In the genomic region with DNA sequence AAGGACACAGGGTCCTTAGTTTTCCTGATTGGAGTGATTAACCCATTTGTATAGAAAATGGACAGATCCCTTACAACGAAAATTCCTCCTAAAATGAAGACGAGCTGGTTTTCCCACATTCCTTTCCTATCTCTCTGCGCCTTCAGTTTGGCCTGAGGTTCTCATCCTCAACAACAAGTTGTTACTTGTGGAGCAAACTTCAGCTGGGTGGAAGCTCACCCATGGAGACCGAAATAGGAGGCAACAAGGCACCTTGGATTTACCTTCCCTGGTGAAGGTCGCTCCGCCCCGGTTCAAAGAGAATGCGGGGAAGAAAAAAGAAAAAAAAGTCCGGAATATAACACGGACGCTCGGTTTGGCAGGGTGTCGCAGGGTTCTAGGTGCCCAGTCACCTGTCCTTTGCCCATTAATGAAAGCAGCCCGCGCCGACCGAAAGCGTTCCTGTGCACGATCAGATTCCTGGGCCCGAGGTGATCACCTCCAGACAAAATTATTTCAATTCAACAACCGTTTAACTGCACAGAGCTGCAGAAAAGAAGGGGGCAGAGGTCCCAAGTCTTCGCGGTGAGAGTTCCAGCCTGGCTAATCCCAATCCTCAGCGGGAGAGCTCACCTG, we compare ENCODE assay signal across 9 mouse cellular contexts. TPM values are rescaled to one million over a fixed set of nuclear protein-coding genes. Genes with fewer than 3 reads are reported as not detected.
DNase-seq lines count a peak whose midpoint lies in the region; ATAC-seq lines count a peak whose summit lies in the region.
"Had no signal": no experiment of that assay in that cellular context is flagged by ENCODE, and none has a peak within 500 bp of the region (broad histone marks: within the 10 kb centered on the region; RNA-seq: fewer than 3 reads in every experiment).

No protein-coding gene starts in this region.

- H3K4me3 ChIP-seq in heart, embryonic 15.5 days = peak overlapping the region; percentile 45
- H3K4me3 ChIP-seq in hindbrain, embryonic 14.5 days (replicated peaks; ENCODE audit: low read length) = peak overlapping the region; percentile 37
- H3K4me3 ChIP-seq in midbrain, embryonic 12.5 days = peak overlapping the region; percentile 44

- H3K4me2 ChIP-seq in heart, embryonic 15.5 days = peak overlapping the region; percentile 68
- peak overlapping the region; percentile 65 for H3K4me2 ChIP-seq in hindbrain, embryonic 14.5 days (replicated peaks)
- H3K4me2 ChIP-seq in midbrain, embryonic 12.5 days (replicated peaks) = peak overlapping the region; percentile 73

- no peak for ATAC-seq in heart, embryonic 15.5 days (replicated peaks; ENCODE audit: insufficient number of reproducible peaks, insufficient read depth, low FRiP score, low read depth)
- ATAC-seq in hindbrain, embryonic 14.5 days (ENCODE audit: low FRiP score) = no peak
- ATAC-seq in midbrain, embryonic 12.5 days (ENCODE audit: low FRiP score, low read depth) = no peak

- H3K9ac ChIP-seq in heart, embryonic 15.5 days = no peak overlapping the region
- peak overlapping the region; percentile 44 for H3K9ac ChIP-seq in hindbrain, embryonic 14.5 days
- peak overlapping the region; percentile 34; the same call in 1 of the 2 replicates for H3K9ac ChIP-seq in midbrain, embryonic 12.5 days (replicated peaks)

- no peak overlapping the region for H3K27ac ChIP-seq in heart, embryonic 15.5 days
- H3K27ac ChIP-seq in hindbrain, embryonic 14.5 days = no peak overlapping the region
- H3K27ac ChIP-seq in midbrain, embryonic 12.5 days (replicated peaks) = no peak overlapping the region

- no peaks in the 10 kb centered on the region for H3K36me3 ChIP-seq in heart, embryonic 15.5 days
- no peaks in the 10 kb centered on the region for H3K36me3 ChIP-seq in hindbrain, embryonic 14.5 days (replicated peaks; ENCODE audit: control insufficient read depth, insufficient read depth)
- no peaks in the 10 kb centered on the region for H3K36me3 ChIP-seq in midbrain, embryonic 12.5 days

- no peaks in the 10 kb centered on the region for H3K9me3 ChIP-seq in heart, embryonic 15.5 days (replicated peaks)
- no peaks in the 10 kb centered on the region for H3K9me3 ChIP-seq in hindbrain, embryonic 14.5 days (ENCODE audit: control insufficient read depth, low read length)
- no peaks in the 10 kb centered on the region for H3K9me3 ChIP-seq in midbrain, embryonic 12.5 days

- peaks cover 14% of the 10 kb centered on the region for H3K4me1 ChIP-seq in heart, embryonic 15.5 days (replicated peaks)
- H3K4me1 ChIP-seq in hindbrain, embryonic 14.5 days (replicated peaks; ENCODE audit: control insufficient read depth, insufficient read depth, low read length) = peaks cover 14% of the 10 kb centered on the region; the same call in 1 of the 2 replicates
- H3K4me1 ChIP-seq in midbrain, embryonic 12.5 days = peaks cover 14% of the 10 kb centered on the region

- peaks cover 59% of the 10 kb centered on the region for H3K27me3 ChIP-seq in heart, embryonic 15.5 days
- H3K27me3 ChIP-seq in hindbrain, embryonic 14.5 days (ENCODE audit: control insufficient read depth, insufficient read depth, low read length) = peaks cover 54% of the 10 kb centered on the region
- H3K27me3 ChIP-seq in midbrain, embryonic 12.5 days = peaks cover 47% of the 10 kb centered on the region

- no peak for DNase-seq in heart, postnatal 14 days
- peak; percentile 28 for DNase-seq in embryo, embryonic 10 days (ENCODE audit: low spot score)
- DNase-seq in hindbrain, embryonic 14.5 days (ENCODE audit: low spot score) = no peak
- no peak for DNase-seq in retina, postnatal 1 day
- no peak for DNase-seq in spleen, adult 18-20 months
- DNase-seq in thymus, postnatal 0 days (ENCODE audit: low spot score) = no peak

- intact Hi-C loops in heart, postnatal 14 days (cut with DNase I) = no loop called here

- 8% methylated on average over 24 of the region's 24 CpGs for WGBS in heart, embryonic 15.5 days
- 8% methylated on average over 24 of the region's 24 CpGs for WGBS in hindbrain, embryonic 14.5 days
- 6% methylated on average over 24 of the region's 24 CpGs for WGBS in midbrain, embryonic 12.5 days

RNA-seq across cellular contexts. Expression of a gene that starts 0.9 kb away (rescaled TPM):
- 0.30 and 4.1 TPM in 2 replicates for polyA plus RNA-seq in heart, embryonic 15.5 days (2015; fragmentation: Nextera tagmentation; extraction: Ambion mirVana)
- under 1 TPM in 1 of 2 experiments, not detected in 1; 0.10 TPM for total RNA-seq in heart, postnatal 14 days (2021)
- polyA plus RNA-seq in hindbrain, embryonic 14.5 days (2014; fragmentation: Nextera tagmentation; extraction: Ambion mirVana) = not detected in 2 replicates
- 0.60 and 0.73 TPM in 2 replicates for polyA plus RNA-seq in midbrain, embryonic 12.5 days (2016; fragmentation: Nextera tagmentation; extraction: Ambion mirVana)
- 17.0 and 23.4 TPM in 2 replicates for polyA plus RNA-seq in thymus, postnatal 0 days (2015; fragmentation: Nextera tagmentation; extraction: Ambion mirVana)
- total RNA-seq: CH12.LX had no signal
